Mouse (Mus musculus): ENCODE data around the gene Ddx1.

DNA sequence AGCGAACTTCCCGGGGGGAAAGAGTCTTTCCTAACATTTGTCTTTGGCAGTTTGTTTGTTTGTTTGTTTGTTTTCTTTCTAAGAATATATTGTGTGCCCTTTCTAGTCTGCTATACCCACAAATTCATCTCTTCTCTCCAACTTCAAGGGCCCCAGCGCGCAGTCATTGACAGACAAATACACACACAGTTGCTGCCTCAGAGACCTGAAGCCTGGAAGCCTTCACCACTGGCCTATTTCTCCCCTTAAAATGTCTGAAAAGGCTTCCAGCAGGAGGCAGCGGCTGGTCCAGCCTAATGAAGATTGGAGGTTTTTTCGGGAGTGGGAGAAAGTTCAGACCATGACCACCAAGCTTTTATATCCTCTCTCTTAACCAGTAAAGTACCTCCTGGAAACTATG lies 67.3 kb downstream of the Ddx1 start:
- TF ChIP-seq CTCF (conservative IDR thresholded peaks at IDR 0.05 in 1 of 2, IDR thresholded peaks at IDR 0.05 in 1 of 2; ENCODE audit: low read depth in 2 of 2, low read length in 2 of 2) = no peak
- TF ChIP-seq POLR2A (IDR thresholded peaks at IDR 0.05; ENCODE audit: low read depth, low read length) = no peak

Measured in CH12.LX (cell line).